Mouse (Mus musculus) activated CD4-positive, CD25-positive, alpha-beta regulatory T cell, adult 4 months (primary cell): ENCODE results near the gene Usp24. TPM values are rescaled to one million over a fixed set of nuclear protein-coding genes. Genes with fewer than 3 reads are reported as not detected.

Experiments used
- polyA plus RNA-seq, 2 experiments: library from polyadenylated mRNA; unstranded; fragments of 100-300 nt; shearing (Covaris generic); gene quantifications; one replicate each; pipeline ENCODE4 v1.2.1; 2017

Gene Usp24
- polyA plus RNA-seq, 2 experiments from 2014 or later: 7.2 to 8.5 TPM

Other genes with a start within 250 kb of the Usp24 start
- gene Pcsk9, start 148.1 kb downstream of the Usp24 start, polyA plus RNA-seq: not detected
- gene Bsnd, start 176.1 kb downstream of the Usp24 start, polyA plus RNA-seq: not detected
- gene Dhcr24, start 244.8 kb downstream of the Usp24 start, polyA plus RNA-seq: 1 to 10 TPM; 4.5 to 7.7 TPM